ENCODE assay signal across 7 mouse cellular contexts in the genomic region with DNA sequence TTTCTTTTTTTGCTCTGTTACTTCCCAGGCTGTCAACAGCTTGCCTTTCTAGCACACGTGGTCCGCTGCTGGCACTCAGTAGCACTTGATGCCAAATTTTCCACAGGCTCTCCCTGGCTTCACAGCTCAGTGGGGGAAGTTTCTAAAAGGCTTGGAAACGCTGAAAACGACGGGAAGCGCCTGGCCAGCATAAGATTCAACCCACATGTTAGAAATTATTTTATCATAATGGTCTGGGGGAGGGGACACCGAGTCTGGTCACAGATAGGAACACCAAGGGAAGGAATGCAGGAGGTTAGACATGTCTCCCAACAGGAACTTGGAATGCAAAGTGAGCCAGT. TPM values are rescaled to one million over a fixed set of nuclear protein-coding genes. Genes with fewer than 3 reads are reported as not detected.
DNase-seq lines count a peak whose midpoint lies in the region; ATAC-seq lines count a peak whose summit lies in the region.

No protein-coding gene starts in this region.

- H3K27ac ChIP-seq in lung, embryonic 16.5 days (ENCODE audit: low read length) = peak overlapping the region; percentile 56
- H3K27ac ChIP-seq in embryonic facial prominence, embryonic 12.5 days = no peak overlapping the region
- peak overlapping the region; percentile 69 for H3K27ac ChIP-seq in kidney, embryonic 16.5 days (ENCODE audit: low read length)
- H3K27ac ChIP-seq in neural tube, embryonic 15.5 days (replicated peaks) = no peak overlapping the region

- DNase-seq in lung, adult 18-20 months = no peak
- no peak for DNase-seq in urinary bladder, adult 2 months (ENCODE audit: low spot score)
- no peak for DNase-seq in spleen, postnatal 36 days (ENCODE audit: low spot score in 2 of 2)

- H3K4me3 ChIP-seq in lung, embryonic 16.5 days (ENCODE audit: low read length) = no peak overlapping the region
- H3K4me3 ChIP-seq in embryonic facial prominence, embryonic 12.5 days = no peak overlapping the region
- no peak overlapping the region for H3K4me3 ChIP-seq in kidney, embryonic 16.5 days (ENCODE audit: low read length)
- no peak overlapping the region for H3K4me3 ChIP-seq in neural tube, embryonic 15.5 days (replicated peaks)

- ATAC-seq in lung, embryonic 16.5 days (ENCODE audit: low read depth) = peak; percentile 70
- ATAC-seq in embryonic facial prominence, embryonic 12.5 days (ENCODE audit: insufficient number of reproducible peaks, insufficient read depth, low FRiP score, low TSS enrichment) = no peak
- ATAC-seq in kidney, embryonic 16.5 days (ENCODE audit: low FRiP score, low TSS enrichment) = no peak
- peak; percentile 72; the same call in 1 of the 2 replicates for ATAC-seq in neural tube, embryonic 15.5 days (ENCODE audit: low FRiP score)

- no peaks in the 10 kb centered on the region for H3K9me3 ChIP-seq in lung, embryonic 16.5 days (ENCODE audit: control insufficient read depth, low read length)
- H3K9me3 ChIP-seq in embryonic facial prominence, embryonic 12.5 days = no peaks in the 10 kb centered on the region
- no peaks in the 10 kb centered on the region for H3K9me3 ChIP-seq in kidney, embryonic 16.5 days (ENCODE audit: low read length)
- no peaks in the 10 kb centered on the region for H3K9me3 ChIP-seq in neural tube, embryonic 15.5 days (replicated peaks)

- H3K4me1 ChIP-seq in lung, embryonic 16.5 days (replicated peaks; ENCODE audit: control insufficient read depth, insufficient read depth, low read length) = peaks cover 26% of the 10 kb centered on the region
- peaks cover 23% of the 10 kb centered on the region for H3K4me1 ChIP-seq in embryonic facial prominence, embryonic 12.5 days
- H3K4me1 ChIP-seq in kidney, embryonic 16.5 days (ENCODE audit: insufficient read depth, low read length) = peaks cover 46% of the 10 kb centered on the region
- peaks cover 21% of the 10 kb centered on the region for H3K4me1 ChIP-seq in neural tube, embryonic 15.5 days

- no peak overlapping the region; the same call in 1 of the 2 replicates for H3K9ac ChIP-seq in lung, embryonic 16.5 days (ENCODE audit: low read length)
- H3K9ac ChIP-seq in embryonic facial prominence, embryonic 12.5 days = no peak overlapping the region
- no peak overlapping the region for H3K9ac ChIP-seq in kidney, embryonic 16.5 days (replicated peaks; ENCODE audit: low read length)
- H3K9ac ChIP-seq in neural tube, embryonic 15.5 days (replicated peaks) = no peak overlapping the region

- 28% methylated on average over 7 of the region's 7 CpGs for WGBS in lung, embryonic 16.5 days
- 23% methylated on average over 7 of the region's 7 CpGs for WGBS in embryonic facial prominence, embryonic 12.5 days
- 39% methylated on average over 7 of the region's 7 CpGs for WGBS in kidney, embryonic 16.5 days
- WGBS in neural tube, embryonic 15.5 days = 35% methylated on average over 7 of the region's 7 CpGs

- no peaks in the 10 kb centered on the region for H3K27me3 ChIP-seq in lung, embryonic 16.5 days (ENCODE audit: control insufficient read depth, insufficient read depth, low read depth, low read length)
- no peaks in the 10 kb centered on the region for H3K27me3 ChIP-seq in embryonic facial prominence, embryonic 12.5 days
- H3K27me3 ChIP-seq in kidney, embryonic 16.5 days (ENCODE audit: insufficient read depth, low read length) = no peaks in the 10 kb centered on the region
- H3K27me3 ChIP-seq in neural tube, embryonic 15.5 days (replicated peaks) = no peaks in the 10 kb centered on the region

- no peaks in the 10 kb centered on the region for H3K36me3 ChIP-seq in lung, embryonic 16.5 days (ENCODE audit: control insufficient read depth, insufficient read depth, low read length)
- H3K36me3 ChIP-seq in embryonic facial prominence, embryonic 12.5 days = no peaks in the 10 kb centered on the region
- no peaks in the 10 kb centered on the region for H3K36me3 ChIP-seq in kidney, embryonic 16.5 days (ENCODE audit: insufficient read depth, low read length)
- no peaks in the 10 kb centered on the region for H3K36me3 ChIP-seq in neural tube, embryonic 15.5 days

- no peak overlapping the region for H3K4me2 ChIP-seq in lung, embryonic 16.5 days (ENCODE audit: low read depth, low read length)
- H3K4me2 ChIP-seq in embryonic facial prominence, embryonic 12.5 days (replicated peaks) = 0 out of 2 replicates have a peak overlapping the region, but pooled peaks have one; percentile 5
- no peak overlapping the region for H3K4me2 ChIP-seq in kidney, embryonic 16.5 days (replicated peaks; ENCODE audit: low read depth, low read length)
- no peak overlapping the region for H3K4me2 ChIP-seq in neural tube, embryonic 15.5 days

RNA-seq across cellular contexts. Expression of gene Tmigd1, which starts 10.1 kb away (rescaled TPM):
- 0.11 and 0.47 TPM in 2 replicates for polyA plus RNA-seq in lung, embryonic 16.5 days (2015; fragmentation: Nextera tagmentation; extraction: Ambion mirVana)
- polyA plus RNA-seq in embryonic facial prominence, embryonic 12.5 days (2016; fragmentation: Nextera tagmentation; extraction: Ambion mirVana) = not detected in 2 replicates
- polyA plus RNA-seq in kidney, embryonic 16.5 days (2015; fragmentation: Nextera tagmentation; extraction: Ambion mirVana) = 3.2 and 4.1 TPM in 2 replicates
- polyA plus RNA-seq in neural tube, embryonic 15.5 days (2015; fragmentation: Nextera tagmentation; extraction: Ambion mirVana) = 0.18 TPM in 1 of 2 replicates, not detected in the other
- polyA plus RNA-seq in urinary bladder, adult 2 months (2012; rRNA removed) = 0.74 and 0.93 TPM in 2 replicates

RNA-seq across cellular contexts. Expression of gene Blmh, which starts 12.6 kb away (rescaled TPM):
- polyA plus RNA-seq in lung, embryonic 16.5 days (2015; fragmentation: Nextera tagmentation; extraction: Ambion mirVana) = 163 and 165 TPM in 2 replicates
- 186 and 195 TPM in 2 replicates for polyA plus RNA-seq in embryonic facial prominence, embryonic 12.5 days (2016; fragmentation: Nextera tagmentation; extraction: Ambion mirVana)
- 190 and 196 TPM in 2 replicates for polyA plus RNA-seq in kidney, embryonic 16.5 days (2015; fragmentation: Nextera tagmentation; extraction: Ambion mirVana)
- 133 and 138 TPM in 2 replicates for polyA plus RNA-seq in neural tube, embryonic 15.5 days (2015; fragmentation: Nextera tagmentation; extraction: Ambion mirVana)
- polyA plus RNA-seq in urinary bladder, adult 2 months (2012; rRNA removed) = 25.8 and 34.6 TPM in 2 replicates

Comparison
In these comparisons a context has a peak if more than half of its experiments do, and no peak if none do; other contexts are left out.
1. ATAC-seq: peak in lung, embryonic 16.5 days (single experiment) and neural tube, embryonic 15.5 days (single experiment); none in embryonic facial prominence, embryonic 12.5 days (single experiment) and kidney, embryonic 16.5 days (single experiment).
2. H3K27ac ChIP-seq: peak in lung, embryonic 16.5 days (single experiment) and kidney, embryonic 16.5 days (single experiment); none in embryonic facial prominence, embryonic 12.5 days (single experiment) and neural tube, embryonic 15.5 days (single experiment).